Mouse (Mus musculus) right cerebral cortex, adult 2 months (tissue): ENCODE data around the gene Cttnbp2.

Experiments
- DNase-seq, 2 experiments: peaks; one replicate each; pipeline ENCODE4 v3.0.0; 2021 to 2022; ENCODE audit warnings: low spot score in 2 of 2

Gene Cttnbp2

DNA sequence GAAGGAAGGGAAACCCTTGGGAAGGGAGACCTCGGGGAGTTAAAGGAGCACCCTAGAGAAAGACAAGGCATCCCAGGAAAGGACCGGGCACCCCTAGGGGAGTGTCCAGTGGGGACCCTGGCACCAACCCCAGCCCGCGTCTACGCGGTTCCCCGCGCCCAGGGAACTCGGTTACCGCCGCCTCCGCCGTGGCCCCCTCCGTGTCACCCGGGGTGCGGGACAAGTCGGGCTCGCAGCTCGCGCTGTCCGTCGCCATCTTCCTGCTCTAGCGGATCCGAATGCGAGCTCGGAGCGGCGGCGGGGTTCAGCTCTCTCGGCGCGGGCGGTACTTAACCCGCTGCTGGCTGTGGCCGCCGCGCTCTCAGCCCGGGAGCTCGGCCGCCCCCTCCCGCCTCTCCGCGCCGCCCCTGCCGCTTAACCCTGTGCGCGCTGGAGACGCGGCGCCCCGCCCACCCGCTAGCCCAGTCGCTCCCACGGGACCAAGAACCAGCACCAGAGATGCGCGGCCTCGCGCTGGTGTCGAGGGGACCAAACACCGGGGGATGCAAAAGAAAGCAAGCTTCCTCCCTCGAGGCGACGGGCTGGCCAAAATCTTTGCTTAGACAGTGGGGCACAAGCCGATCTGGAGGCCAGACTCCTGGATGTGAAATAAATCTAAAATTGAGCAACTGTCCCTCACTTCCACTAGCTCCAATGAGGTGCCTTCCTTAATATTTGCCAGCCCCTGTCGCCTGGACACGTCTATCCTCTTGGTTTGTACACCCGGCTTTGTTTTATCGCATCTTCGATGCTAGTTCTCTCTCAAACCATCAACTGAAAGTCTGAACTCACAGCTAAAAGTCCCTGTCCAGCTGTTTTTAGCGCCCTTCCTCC, at the start of gene Cttnbp2:
Gene Cttnbp2, minus strand, starts transcription at position 364 of the 873 bp plus-strand sequence.
- DNase-seq = peak; percentile 69 to 85

DNA sequence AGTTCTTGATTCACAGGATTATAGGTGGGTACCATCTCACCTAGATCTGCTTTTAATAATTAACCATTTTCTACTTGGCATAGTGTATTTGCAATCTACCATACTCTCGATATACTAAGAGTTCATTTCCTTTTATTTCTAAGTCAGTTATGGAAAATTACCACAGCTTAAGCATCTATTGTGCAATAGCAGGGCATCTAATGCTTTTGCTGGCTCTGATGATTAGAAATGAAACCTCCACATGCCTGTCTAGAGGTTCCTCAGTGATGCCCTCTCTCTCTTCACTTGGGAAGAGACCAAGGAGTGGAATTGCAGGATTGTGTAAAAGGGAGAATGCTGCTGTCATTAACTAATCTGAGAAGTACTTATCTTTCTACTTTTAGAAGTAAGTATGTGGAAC, 44.4 kb upstream of the Cttnbp2 start:
- DNase-seq = no peak

DNA sequence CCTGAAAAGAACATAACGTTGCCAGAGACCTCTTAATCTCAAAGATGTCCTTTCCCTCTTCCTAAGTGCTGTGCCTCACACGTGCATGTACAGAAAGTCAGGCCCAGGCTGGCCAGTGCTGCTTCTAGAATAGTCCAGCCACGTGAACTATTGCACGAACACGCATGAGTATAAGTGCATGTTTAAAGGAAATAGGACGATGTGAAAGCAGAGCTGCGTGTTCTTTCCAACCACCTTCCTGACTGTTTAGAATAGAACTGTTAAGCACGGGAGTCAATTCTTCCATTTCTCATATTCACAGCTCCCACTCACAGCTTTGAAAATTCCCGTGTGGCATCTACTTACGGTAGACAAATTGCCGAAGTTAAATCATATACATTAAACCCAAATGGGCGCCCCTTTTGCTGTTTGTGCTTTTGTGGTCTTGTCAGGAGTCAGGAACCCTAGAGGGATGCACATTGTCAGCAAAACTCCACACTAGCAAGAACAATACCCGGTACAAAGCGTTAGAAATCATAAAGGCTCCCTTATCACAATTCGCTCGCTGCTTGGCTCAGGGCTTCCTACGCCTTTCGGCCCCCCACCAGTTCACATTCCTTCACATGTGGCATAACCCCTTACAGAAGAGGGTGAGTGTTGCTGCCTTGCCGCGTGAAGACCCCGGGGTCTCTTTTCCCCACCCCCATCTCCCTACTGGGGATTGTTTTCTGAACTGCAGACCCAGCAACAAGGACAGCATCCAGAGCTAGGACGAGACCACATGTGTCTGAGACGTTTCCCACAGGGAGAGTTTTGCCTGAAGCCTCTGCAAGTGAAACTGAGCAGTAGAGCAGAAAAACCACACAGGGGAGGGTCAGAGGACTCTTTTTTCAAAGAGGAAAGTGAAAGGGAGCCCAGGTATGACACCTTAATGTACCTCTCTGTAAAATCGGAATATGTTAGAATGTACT, 33.1 kb upstream of the Cttnbp2 start:
- DNase-seq = peak; percentile 35 to 38

DNA sequence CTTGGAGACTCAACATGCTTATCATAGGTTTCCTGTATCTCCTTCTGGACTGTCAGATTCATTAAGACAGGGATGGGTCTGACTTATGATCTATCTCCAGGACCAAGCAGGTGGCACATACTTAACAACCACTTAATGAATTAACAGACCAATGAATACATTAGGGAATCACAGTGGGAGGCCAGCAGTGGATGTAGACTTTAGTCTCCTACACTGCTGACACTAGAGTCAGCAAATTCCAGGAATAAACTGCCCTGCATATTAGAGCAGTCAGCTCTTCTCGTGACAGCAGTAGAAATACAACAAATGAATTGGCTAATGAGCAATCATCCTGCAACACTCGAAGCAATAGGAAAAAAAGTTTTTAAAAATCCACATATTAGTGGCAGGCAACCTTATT, 29.2 kb upstream of the Cttnbp2 start:
- DNase-seq = no peak

DNA sequence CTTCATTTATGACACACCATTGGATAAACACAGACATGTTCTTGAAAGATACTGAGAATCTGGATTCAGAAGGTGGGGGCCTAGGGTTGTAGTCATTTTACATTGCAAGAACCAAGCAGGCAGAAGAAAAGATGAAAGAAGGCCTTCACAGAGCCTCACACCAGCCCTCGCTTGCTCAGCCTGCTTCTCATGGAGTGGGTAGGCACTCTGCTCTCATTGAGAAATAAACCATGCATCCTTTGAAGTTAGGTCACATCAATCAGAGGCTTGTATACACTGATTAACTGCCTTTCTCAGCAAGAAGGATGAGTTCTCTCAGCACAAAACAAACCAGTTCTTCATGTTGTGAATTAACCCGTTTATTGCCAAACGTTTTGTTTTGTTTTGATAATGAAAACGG, 25.8 kb upstream of the Cttnbp2 start:
- DNase-seq = no peak

DNA sequence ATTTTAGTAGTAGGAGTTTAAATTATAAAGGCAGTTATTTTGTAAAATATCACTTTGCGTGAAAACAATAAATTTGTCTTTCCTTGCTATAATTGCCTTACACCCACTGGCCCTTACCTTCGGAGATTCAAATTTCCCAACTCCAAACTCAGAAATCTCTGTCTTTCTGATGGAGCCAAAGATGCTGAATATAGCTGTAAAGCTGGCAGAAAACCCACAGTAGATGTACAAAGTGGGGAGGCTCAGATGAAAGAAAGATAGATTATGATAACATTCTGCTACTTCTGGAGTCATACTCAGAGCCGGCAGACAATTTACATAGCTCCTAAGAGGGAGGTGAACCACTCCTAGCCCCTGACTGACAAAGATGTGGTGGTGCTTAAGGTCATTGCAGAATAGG, 15.8 kb upstream of the Cttnbp2 start:
- no peak for DNase-seq

DNA sequence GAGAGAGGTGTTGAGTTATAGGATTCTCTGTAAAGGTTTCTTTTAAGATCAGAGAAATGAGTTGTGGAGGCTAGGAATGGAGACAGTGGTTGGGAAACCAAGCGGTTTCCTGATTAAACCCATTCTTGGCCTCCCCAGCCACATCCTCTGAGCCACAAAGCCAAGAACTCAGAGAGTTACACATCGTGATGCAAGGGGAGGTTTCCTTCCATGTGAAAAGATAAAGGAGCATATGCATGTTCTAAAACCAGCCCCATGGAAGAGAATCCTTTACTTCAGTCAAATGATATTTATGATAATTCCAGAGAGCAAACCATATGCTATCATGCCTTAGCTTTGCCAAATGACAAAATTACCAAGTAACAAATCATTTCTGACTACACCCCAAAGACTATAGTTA, 3.0 kb upstream of the Cttnbp2 start:
- DNase-seq = no peak

DNA sequence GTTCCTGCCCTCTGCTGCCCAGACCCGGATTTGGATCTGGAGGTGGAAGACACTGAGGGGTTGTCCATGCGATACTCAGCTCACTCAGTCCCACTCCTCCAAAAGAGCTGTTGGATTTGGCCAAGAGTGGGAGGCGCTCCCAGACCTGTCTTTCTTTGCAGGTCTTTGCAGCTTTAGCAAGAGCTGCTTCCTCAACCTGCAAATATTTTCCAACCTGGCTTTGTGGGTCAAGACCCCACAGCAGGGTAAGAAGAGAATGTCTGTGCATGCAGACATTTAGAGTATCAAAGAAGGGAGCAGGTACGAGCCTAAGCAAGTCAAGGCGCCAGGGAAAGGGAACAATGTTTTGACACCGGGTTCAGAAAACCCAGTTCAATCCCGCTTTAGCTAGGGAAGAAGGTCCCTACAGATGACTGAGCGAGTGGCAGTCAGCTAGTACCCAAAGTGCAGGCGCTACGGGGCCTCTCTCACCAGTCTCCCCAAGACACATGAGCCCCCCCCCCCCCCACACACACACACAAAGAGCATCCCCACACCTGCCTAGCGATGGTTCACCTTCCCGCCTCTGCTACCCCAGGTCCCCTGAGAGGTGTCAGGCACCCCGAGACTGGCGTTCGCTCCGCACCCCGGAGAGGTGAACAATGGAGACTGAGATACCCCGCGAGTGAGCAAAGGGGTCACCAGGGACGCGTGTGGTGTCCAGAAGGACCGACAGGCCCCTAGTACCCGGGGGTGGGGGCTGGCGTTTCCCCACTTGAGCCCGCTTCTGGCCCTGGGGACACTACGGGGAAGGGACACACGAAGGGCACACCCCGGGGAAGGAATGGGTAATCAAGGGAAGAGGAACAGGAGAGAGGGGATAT, 801 bp downstream of the Cttnbp2 start:
- peak; percentile 48 to 50 for DNase-seq

DNA sequence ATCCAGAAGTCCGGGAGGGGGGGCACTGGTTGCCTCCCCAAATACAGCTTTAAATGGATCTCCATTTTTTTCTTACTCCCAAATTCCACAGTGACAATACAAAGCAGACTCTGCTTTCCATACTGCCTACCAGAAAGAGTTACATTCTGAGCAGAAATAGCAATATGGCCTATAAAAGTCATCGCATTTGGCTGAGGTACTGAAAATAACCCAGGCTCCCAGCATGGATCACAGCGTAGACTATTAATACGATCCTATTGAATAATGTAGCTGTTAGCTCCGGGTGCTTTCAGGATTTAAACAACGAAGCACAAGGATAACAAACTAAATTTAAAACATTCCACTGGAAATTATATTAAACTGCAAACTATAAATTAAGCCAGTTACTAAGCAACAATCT, 2.8 kb downstream of the Cttnbp2 start:
- DNase-seq = no peak

DNA sequence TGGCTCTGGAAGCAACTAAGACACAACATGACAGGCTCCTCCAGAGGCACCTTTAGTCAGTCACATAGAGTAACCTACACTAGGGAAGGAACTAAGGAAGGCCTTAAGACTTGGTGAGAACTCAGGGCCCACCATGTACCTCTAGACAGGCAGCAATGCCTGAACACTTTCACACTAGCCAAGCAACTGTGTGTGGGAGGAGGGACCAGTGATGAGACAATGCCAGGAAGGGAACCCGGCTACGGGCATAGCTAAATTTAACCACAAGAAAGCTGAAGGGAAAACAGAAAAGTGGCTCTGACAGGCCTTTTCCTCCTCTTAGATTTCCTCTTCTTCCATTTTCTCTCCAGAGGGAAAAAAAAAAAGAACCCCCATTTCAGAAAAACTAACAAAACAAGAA, 6.6 kb downstream of the Cttnbp2 start:
- DNase-seq = peak; percentile 43 to 48

DNA sequence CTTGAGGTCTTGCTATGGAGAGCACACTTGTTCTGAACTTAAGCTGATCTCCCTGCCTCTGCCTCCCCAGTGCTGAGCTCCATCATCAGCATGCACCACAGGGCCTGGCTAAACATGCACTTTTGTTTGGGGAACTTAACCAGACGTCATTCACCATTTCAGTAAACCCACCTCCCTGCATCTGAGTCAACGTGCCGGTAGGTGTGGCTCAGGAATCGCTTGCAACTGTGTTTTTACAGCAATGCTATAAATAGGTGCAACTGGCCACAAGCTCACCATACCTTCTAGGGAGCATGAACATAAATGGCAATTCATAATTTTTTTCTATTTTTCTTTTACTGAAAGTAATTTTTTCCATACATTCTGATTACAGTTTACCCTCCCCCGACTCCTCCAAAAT, 14.8 kb downstream of the Cttnbp2 start:
- DNase-seq = no peak

DNA sequence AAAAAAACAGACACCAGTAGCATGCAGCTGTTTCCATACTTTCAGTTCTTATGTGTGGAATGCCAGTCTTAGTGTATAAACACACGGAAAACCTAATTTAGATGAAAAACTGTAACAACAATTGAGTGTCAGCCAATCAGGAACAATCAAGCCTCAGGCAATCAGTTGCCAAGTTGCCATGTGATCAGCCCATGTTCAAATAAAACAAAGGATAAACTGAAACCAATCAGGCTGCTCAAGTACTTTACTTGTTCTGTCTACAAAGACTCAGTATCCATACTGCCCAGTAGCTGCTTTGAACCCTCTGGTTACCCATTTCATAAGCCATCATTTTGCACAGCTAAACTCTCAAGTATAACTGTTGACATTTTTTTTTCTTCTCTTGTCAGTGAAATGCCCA, 21.7 kb downstream of the Cttnbp2 start:
- no peak for DNase-seq

DNA sequence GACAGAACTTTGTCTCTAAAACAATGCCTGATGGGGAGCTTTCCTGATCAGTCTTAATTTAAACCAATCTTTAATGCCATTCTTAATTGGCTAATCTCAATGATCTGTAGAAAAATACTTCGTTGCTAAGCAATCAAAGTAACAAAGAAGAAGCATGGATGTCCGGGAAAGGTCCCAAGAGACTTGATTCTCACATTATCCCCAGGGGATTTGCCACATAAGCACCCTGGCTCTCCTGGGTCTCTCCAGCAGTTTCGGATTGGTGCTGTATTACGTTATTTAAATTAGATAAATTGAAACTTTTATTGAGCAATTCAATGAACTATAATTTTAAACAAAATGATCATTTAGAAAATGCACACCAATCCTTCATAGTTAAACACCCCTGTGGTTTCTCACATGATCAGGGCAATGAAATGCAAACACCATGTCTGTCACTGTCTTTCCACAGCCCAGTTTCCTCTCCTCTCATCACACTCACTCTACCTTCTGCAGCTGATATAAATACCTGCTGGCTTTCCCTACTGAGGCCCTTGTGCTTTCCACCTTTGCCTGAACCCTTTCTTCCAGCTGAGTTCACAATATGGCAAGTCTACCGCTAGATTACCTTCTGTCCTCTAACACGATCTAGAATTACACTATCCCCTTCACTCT, 22.3 kb downstream of the Cttnbp2 start:
- no peak for DNase-seq

DNA sequence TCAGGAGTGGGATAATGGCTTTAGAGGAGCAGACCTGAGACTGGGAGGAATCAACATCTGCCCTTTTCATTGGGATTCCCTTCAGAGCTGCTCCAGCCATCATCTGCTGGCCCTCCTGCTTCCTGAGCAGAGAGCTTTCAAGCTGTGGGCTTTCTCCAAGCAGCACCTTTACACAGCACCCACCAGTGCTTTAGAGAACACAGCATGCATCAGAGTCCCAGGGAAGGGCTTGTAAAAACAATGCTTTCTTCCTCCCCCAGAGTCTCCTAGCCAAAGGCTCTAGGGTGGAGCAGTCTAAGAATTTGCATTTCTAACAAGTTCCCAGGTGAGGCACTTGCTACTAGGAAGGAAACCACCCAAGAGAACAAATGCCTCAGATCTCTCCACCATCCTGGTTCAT, 29.6 kb downstream of the Cttnbp2 start:
- DNase-seq = no peak

DNA sequence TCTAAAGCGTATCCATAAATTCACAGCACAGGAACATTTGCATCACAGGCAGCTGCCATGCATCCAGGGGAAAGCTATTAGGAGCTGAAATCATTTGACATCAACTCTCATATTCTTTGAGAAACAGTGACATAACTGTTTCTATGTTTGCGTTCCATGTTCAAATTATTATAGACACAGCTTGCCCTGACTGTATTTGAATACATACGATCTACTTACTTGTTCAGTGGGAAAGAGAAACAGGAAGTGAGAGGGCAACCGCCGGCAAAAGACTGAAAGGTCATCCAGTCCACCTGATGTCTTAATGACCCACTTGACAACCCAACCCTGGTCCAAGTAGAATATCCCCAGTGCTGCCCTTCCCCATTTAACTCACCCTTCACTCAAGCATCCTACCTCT, 30.6 kb downstream of the Cttnbp2 start:
- no peak for DNase-seq

DNA sequence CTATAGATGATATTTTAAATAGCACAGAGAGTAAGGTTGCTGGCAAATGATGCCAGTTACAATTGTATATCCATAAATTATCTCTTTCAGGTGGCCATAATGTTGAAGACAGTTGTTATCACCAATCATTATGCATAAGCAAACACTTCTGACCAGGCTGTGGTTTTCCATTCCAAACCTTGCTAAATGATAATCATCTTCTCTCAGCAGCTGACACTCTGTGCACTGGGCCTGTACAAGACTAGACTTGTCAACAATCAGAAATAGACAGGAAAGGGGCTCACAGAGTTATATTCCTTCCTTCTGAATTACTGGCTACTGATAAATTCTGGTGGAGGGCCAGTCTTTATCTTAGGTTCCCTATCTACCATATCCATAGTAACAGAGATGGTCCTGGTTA, 32.1 kb downstream of the Cttnbp2 start:
- no peak for DNase-seq

DNA sequence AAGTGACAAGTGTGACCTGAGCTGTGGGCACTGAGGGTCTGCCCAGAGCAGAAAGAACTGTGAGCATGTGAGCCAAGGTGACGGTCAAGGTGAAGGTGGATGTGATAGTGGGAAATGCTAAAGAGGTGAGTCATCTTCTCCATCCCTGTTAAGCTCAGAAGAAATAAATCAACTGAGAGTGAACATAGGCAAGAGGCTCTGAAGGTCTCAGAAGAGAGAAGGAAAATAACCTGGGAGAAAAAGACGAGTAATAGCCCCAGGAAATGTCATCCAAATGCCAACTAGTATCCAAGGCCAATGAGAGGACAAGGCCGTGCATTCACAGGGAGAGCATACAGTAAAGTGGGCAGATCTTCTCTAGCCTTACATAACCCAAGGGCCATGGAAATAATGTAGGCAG, 32.9 kb downstream of the Cttnbp2 start:
- DNase-seq = no peak

DNA sequence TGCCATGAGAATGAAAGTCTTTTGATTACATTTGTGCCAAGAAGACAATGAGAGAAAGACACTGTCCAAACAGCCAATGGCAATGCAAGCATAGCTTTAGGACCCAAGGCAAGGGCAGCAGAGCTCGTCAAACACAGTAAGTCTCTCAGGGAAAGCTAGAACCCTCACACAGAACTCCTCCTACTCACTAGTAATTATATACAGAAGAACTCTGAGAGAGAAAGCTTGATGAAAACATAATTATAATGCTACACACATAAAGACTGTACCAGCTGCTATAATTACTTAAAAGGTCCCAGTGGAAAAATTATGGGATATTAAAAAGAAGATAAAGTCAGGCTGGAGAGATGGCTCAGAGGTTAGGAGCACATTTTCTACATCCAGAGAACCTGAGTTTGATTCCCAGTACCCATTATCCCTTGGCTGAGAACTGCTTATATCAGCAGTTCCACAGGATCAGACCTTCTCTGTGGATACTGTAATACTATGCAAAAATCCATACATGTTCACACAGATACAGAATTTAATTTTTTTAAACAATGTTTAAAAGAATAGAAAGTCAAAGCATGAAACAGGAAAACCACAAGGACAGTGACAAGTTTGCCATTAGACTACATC, 37.2 kb downstream of the Cttnbp2 start:
- DNase-seq = no peak

DNA sequence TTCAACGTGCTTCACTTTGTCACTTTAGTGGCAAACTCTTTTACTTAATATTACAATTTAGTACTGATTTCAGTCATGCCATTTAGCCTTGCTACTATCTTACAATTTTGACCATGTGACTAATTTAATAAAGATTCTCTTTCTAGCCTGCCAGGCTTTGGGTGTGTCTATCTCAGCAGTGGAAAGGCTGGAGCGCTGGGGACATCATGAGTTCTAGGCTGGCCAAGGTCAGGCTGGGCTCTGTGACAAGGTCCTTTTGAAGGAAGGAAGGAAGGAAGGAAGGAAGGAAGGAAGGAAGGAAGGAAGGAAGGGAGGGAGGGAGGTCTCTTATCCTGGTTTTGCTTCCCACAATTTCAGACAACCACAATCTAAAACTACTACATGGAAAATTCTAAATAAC, 39.7 kb downstream of the Cttnbp2 start:
- no peak for DNase-seq

DNA sequence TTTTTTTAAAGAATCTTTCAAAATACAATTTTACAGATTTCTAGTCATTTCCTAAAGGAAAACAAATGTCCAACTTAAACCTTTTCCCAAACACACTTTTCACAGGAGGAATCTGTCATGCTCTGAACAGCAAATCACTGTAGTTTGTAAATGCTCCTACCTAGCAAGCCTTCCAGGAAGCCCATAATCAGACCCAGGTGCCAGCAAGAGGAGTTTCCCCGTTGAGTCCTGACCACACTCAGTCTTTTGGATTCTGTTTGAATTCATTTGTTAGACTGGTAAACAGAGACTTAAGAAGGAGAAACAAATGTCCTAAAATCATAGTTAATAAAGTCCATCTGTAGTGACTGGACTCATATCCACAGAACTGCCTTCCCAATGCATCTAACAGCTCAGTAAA, 40.1 kb downstream of the Cttnbp2 start:
- DNase-seq = no peak

DNA sequence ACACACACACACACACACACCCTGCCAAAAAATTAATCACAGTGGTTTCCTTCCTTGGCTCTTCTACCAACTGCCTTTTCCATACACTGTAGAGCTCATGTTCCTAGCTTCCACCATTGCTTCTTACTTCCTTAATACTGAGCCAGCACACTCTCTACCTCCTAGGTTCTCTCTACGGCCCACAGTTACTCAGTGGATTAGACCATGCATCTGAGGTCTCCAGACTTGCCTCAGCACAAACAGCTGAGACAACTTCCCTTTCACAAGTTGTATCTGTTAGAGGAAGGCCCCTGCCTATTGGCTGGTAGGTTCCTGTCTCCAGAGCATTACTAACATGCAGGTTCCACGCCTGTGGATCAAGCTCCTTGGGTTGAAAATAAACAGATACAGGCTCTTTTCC, 45.4 kb downstream of the Cttnbp2 start:
- DNase-seq = no peak
